Mouse (Mus musculus): ENCODE measurements around the gene Gart.

DNA sequence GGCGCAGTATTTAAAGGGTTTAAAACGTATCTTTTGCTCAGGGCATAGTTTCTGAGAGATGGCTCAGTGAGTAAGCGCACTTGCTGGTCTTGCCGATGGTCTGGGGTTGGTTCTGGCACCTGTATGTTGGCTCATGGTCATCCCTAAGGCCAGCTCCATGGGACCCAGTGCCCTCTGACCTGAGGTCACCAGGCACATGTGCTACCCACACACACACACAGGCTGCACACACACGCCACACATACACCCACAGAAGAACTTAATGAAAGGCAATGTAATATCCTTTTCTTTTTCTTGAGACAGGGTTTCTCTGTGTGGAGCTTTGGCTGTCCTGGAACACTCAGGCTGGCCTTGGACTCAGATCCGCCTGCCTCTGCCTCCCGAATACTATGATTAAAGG lies 13.8 kb downstream of the Gart start:
- no peak for TF ChIP-seq CTCF (IDR thresholded peaks at IDR 0.05; ENCODE audit: control insufficient read depth, insufficient read depth, insufficient replicate concordance, low read depth, low read length)
- no peak for TF ChIP-seq POLR2A (IDR thresholded peaks at IDR 0.05; ENCODE audit: control insufficient read depth, low read depth, low read length)

Data from testis, adult 2 months (tissue).